Mouse (Mus musculus) CD4-positive, CD25-positive, alpha-beta regulatory T cell (primary cell): Measurements from ENCODE around the gene Ralbp1. TPM values are rescaled to one million over a fixed set of nuclear protein-coding genes. Genes with fewer than 3 reads are reported as not detected.

Source experiments
- polyA plus RNA-seq: library from polyadenylated mRNA; unstranded; fragments of 100-300 nt; shearing (Covaris generic); gene quantifications from one replicate; pipeline ENCODE4 v1.2.1, GENCODE M21; 2017

Gene Ralbp1
- polyA plus RNA-seq: 144 TPM

GRCm38 (mm10) chr17:65885697-65886529 lies at the start of gene Ralbp1:
Gene Ralbp1, minus strand, starts transcription at chr17:65885798.

Other genes with a start within 250 kb of the Ralbp1 start
- gene Txndc2, start 243.6 kb downstream of the Ralbp1 start, polyA plus RNA-seq: not detected
- gene Rab31, start 113.0 kb downstream of the Ralbp1 start, polyA plus RNA-seq: 3.5 TPM
- 61.0 TPM for gene Ppp4r1, start 103.2 kb downstream of the Ralbp1 start, polyA plus RNA-seq
- gene Twsg1, start 65.4 kb upstream of the Ralbp1 start, polyA plus RNA-seq: 73.8 TPM
- 178 TPM for gene Ankrd12, start 191.3 kb upstream of the Ralbp1 start, polyA plus RNA-seq
- 230 TPM for gene Ndufv2, start 215.8 kb upstream of the Ralbp1 start, polyA plus RNA-seq
- 18.1 TPM for gene Washc1, start 225.7 kb upstream of the Ralbp1 start, polyA plus RNA-seq
- gene Ddx11, start 237.7 kb upstream of the Ralbp1 start, polyA plus RNA-seq: 31.9 TPM